Mouse (Mus musculus): ENCODE measurements at regions not wholly inside any gene's neighbourhood (a gene's known extent, or its start where the extent isn't known, plus 50 kb on each side); places are given as distances from the start of the nearest gene placed in this dataset.

DNA sequence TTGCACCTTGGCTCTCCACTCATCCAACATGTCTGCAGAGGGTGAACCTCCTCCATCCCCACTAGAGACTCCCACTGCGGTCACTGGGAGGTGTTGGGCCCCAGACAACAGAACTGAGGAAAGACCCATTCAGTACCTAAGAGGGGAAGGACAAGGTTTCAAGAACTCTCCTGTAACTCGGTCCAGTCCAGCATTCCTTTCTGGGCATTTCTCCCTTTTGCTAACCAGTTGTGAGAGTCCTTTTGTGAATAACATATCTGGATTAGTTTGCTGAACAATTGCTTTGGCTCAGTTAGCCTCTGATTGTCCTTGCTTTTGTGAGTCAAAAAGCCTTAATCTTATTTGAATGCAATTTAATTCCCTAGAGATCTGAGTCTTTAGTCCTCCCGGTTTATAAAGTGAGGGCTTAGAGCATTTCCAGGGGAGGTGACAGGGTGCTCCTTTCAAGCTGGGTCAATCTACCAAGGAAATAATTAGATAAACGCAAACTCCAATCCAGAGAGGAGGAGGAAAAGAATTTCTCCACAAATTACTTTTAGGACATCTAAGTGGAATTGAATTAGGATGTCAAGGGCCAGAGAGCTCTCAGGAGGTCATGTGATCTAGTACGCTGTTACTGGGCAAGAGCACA, 151.6 kb upstream of the Adamts9 start:
- Histone ChIP-seq H3K9me3 (ENCODE audit: low read depth, low read length) (no peaks in the 10 kb centered on the region), H3K9ac (no peak overlapping the region), H3K27ac (ENCODE audit: low read depth) (no peak overlapping the region), H3K27me3 (ENCODE audit: insufficient read depth, low read length) (no peaks in the 10 kb centered on the region), H3K4me3 (ENCODE audit: low read depth, low read length) (no peak overlapping the region), H3K36me3 (ENCODE audit: insufficient read depth) (no peaks in the 10 kb centered on the region), H3K4me1 (ENCODE audit: insufficient read depth) (no peaks in the 10 kb centered on the region), H3K4me2 (no peak overlapping the region)
- ATAC-seq (ENCODE audit: insufficient read depth) (no peak), DNase-seq (no peak)
- TF ChIP-seq CTCF (IDR thresholded peaks at IDR 0.05; ENCODE audit: low read depth), result no peak
- 58% methylated on average over 5 of the region's 5 CpGs for WGBS

GRCm38 (mm10) chr6:93093770-93094169, 150.5 kb upstream of the Adamts9 start:
- WGBS, result 67% methylated on average over 2 of the region's 2 CpGs

DNA sequence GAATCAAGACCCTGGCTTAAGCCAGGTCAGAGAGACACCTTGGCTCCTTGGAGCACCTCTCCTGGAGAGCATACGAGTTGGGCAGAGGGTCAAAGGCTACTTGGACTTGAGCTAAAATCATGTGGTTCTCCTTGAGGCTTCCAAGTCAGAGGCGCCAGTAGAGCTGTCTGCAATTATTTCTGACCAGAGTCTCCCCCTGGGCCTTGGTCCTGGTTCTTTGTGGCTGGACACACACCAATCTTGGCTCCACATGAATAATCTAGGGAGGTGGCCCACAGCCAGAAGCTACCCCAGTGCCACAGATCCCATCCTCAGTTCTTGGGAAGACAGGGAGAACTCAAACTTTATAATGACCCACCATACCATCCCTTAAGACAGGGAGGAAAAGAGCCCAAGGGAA, 144.0 kb upstream of the Adamts9 start:
- Histone ChIP-seq H3K9ac (no peak overlapping the region), H3K4me2 (no peak overlapping the region), H3K27ac (ENCODE audit: low read depth) (no peak overlapping the region), H3K36me3 (ENCODE audit: insufficient read depth) (no peaks in the 10 kb centered on the region), H3K4me1 (ENCODE audit: insufficient read depth) (0 out of 2 replicates have a peak, but pooled peaks cover 5% of the 10 kb centered on the region), H3K9me3 (ENCODE audit: low read depth, low read length) (no peaks in the 10 kb centered on the region), H3K4me3 (ENCODE audit: low read depth, low read length) (no peak overlapping the region), H3K27me3 (ENCODE audit: insufficient read depth, low read length) (no peaks in the 10 kb centered on the region)
- no peak for ATAC-seq (ENCODE audit: insufficient read depth)
- WGBS, result 79% methylated on average over 2 of the region's 2 CpGs
- no peak for TF ChIP-seq CTCF (IDR thresholded peaks at IDR 0.05; ENCODE audit: low read depth)
- no peak for DNase-seq

More at GRCm38 (mm10) chr6:93093770-93094169, 150.5 kb upstream of the Adamts9 start:
- H3K4me3 ChIP-seq (ENCODE audit: low read depth, low read length), result no peak overlapping the region
- TF ChIP-seq CTCF (IDR thresholded peaks at IDR 0.05; ENCODE audit: low read depth), result no peak
- ATAC-seq (ENCODE audit: insufficient read depth) (no peak), DNase-seq (no peak)
- no peak overlapping the region for H3K9ac ChIP-seq
- no peaks in the 10 kb centered on the region for H3K9me3 ChIP-seq (ENCODE audit: low read depth, low read length)
- no peaks in the 10 kb centered on the region for H3K36me3 ChIP-seq (ENCODE audit: insufficient read depth)
- no peaks in the 10 kb centered on the region for H3K27me3 ChIP-seq (ENCODE audit: insufficient read depth, low read length)
- H3K27ac ChIP-seq (ENCODE audit: low read depth), result no peak overlapping the region
- H3K4me1 ChIP-seq (ENCODE audit: insufficient read depth), result no peaks in the 10 kb centered on the region
- no peak overlapping the region for H3K4me2 ChIP-seq

- 85% methylated on average over 1 of the region's 1 CpGs for WGBS
Observed at GRCm38 (mm10) chr6:93084286-93084685, 141.0 kb upstream of the Adamts9 start.

DNA sequence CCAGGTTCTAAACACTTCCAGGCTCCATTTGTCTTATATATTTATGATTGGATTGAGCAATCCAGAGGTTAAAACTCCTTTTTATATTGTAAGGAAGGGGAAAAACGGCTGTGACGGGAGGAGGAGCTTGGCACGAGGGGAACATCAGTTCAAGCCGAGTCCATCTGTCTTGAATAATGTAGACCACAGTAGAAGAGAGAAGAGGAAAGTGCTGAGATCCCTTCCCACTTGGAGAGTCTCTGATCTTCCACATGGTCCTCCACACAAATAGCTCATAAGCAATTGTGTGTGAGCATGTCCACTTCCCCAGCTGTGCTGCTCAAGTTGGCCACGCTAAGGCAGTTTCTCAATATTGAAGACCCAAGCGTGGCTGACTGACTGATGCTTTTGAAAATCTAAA, 140.4 kb upstream of the Adamts9 start:
- H3K27ac ChIP-seq (ENCODE audit: low read depth), result no peak overlapping the region
- H3K4me1 ChIP-seq (ENCODE audit: insufficient read depth), result 0 out of 2 replicates have a peak, but pooled peaks cover 5% of the 10 kb centered on the region
- H3K4me2 ChIP-seq, result no peak overlapping the region
- H3K36me3 ChIP-seq (ENCODE audit: insufficient read depth), result no peaks in the 10 kb centered on the region
- H3K9ac ChIP-seq, result no peak overlapping the region
- TF ChIP-seq CTCF (IDR thresholded peaks at IDR 0.05; ENCODE audit: low read depth), result no peak
- WGBS, result 66% methylated on average over 6 of the region's 6 CpGs
- no peak for ATAC-seq (ENCODE audit: insufficient read depth)
- peak; percentile 43 for DNase-seq
- H3K27me3 ChIP-seq (ENCODE audit: insufficient read depth, low read length), result no peaks in the 10 kb centered on the region
- no peak overlapping the region for H3K4me3 ChIP-seq (ENCODE audit: low read depth, low read length)
- no peaks in the 10 kb centered on the region for H3K9me3 ChIP-seq (ENCODE audit: low read depth, low read length)

More at GRCm38 (mm10) chr6:93084286-93084685, 141.0 kb upstream of the Adamts9 start:
- Histone ChIP-seq H3K4me3 (ENCODE audit: low read depth, low read length) (no peak overlapping the region), H3K4me1 (ENCODE audit: insufficient read depth) (0 out of 2 replicates have a peak, but pooled peaks cover 5% of the 10 kb centered on the region), H3K27ac (ENCODE audit: low read depth) (no peak overlapping the region), H3K9ac (no peak overlapping the region), H3K4me2 (no peak overlapping the region), H3K27me3 (ENCODE audit: insufficient read depth, low read length) (no peaks in the 10 kb centered on the region), H3K36me3 (ENCODE audit: insufficient read depth) (no peaks in the 10 kb centered on the region), H3K9me3 (ENCODE audit: low read depth, low read length) (no peaks in the 10 kb centered on the region)
- DNase-seq (no peak), ATAC-seq (ENCODE audit: insufficient read depth) (no peak)
- no peak for TF ChIP-seq CTCF (IDR thresholded peaks at IDR 0.05; ENCODE audit: low read depth)

- Histone ChIP-seq H3K4me2 (no peak overlapping the region), H3K4me3 (ENCODE audit: low read depth, low read length) (no peak overlapping the region), H3K36me3 (ENCODE audit: insufficient read depth) (no peaks in the 10 kb centered on the region), H3K27me3 (ENCODE audit: insufficient read depth, low read length) (no peaks in the 10 kb centered on the region), H3K9ac (no peak overlapping the region), H3K4me1 (ENCODE audit: insufficient read depth) (0 out of 2 replicates have a peak, but pooled peaks cover 5% of the 10 kb centered on the region), H3K9me3 (ENCODE audit: low read depth, low read length) (no peaks in the 10 kb centered on the region), H3K27ac (ENCODE audit: low read depth) (no peak overlapping the region)
- DNase-seq, result peak; percentile 81
- 24% methylated on average over 4 of the region's 4 CpGs for WGBS
- ATAC-seq (ENCODE audit: insufficient read depth), result peak; percentile 85
- TF ChIP-seq CTCF (IDR thresholded peaks at IDR 0.05; ENCODE audit: low read depth), result no peak
Observed at GRCm38 (mm10) chr6:93082205-93082604, 138.9 kb upstream of the Adamts9 start.

DNA sequence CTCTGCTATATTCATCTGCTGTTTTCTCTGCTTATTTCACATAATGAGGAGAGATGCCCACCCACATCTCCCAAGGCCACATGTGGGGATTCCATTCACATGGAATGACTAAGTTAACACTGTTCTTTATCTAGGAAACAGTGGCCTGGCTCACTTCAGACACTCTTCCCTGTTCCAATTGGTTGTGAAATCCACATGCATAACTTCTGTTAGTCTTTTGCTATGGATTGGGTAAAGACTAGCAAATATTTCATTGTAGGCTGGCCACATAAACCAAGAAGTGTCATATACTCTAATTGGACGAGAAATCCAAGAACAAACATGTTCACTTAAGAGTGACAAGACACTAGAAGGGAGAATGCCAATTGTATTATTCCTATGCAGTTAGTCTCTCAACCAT, 133.4 kb upstream of the Adamts9 start:
- H3K27ac ChIP-seq (ENCODE audit: low read depth), result no peak overlapping the region
- DNase-seq (no peak), ATAC-seq (ENCODE audit: insufficient read depth) (no peak)
- no peaks in the 10 kb centered on the region for H3K36me3 ChIP-seq (ENCODE audit: insufficient read depth)
- 87% methylated on average over 1 of the region's 1 CpGs for WGBS
- H3K9ac ChIP-seq, result no peak overlapping the region
- no peak overlapping the region for H3K4me2 ChIP-seq
- TF ChIP-seq CTCF (IDR thresholded peaks at IDR 0.05; ENCODE audit: low read depth), result no peak
- H3K4me3 ChIP-seq (ENCODE audit: low read depth, low read length), result no peak overlapping the region
- no peaks in the 10 kb centered on the region for H3K9me3 ChIP-seq (ENCODE audit: low read depth, low read length)
- H3K4me1 ChIP-seq (ENCODE audit: insufficient read depth), result no peaks in the 10 kb centered on the region
- H3K27me3 ChIP-seq (ENCODE audit: insufficient read depth, low read length), result no peaks in the 10 kb centered on the region

All from lung, embryonic 14.5 days (tissue).